Mouse (Mus musculus) gastrocnemius, adult 2 months (tissue): Measurements from ENCODE around the gene Fkbp2. TPM values are rescaled to one million over a fixed set of nuclear protein-coding genes. Genes with fewer than 3 reads are reported as not detected.

Experiments used
- DNase-seq: peaks from one replicate; pipeline ENCODE4 v3.0.0; 2022
- H3K27ac ChIP-seq: fragments of 200-600 bp; 2 replicates; pipeline ENCODE4 v1.8.1; 2022; ENCODE audit warnings: mild to moderate bottlenecking
- H3K4me3 ChIP-seq: fragments of 200-600 bp; 2 replicates; pipeline ENCODE4 v1.8.1; 2022; ENCODE audit warnings: mild to moderate bottlenecking, moderate library complexity
- CTCF ChIP-seq: fragments of 200-600 bp; IDR thresholded peaks from 2 replicates; pipeline ENCODE4 v1.8.1; 2022; ENCODE audit warnings: antibody characterized with exemption, mild to moderate bottlenecking, moderate library complexity
- intact Hi-C: fragments of 180-260 bp; cut with DNase I; formaldehyde crosslinking; loops from one replicate; pipeline ENCODE4 v1.15.1; 2025
- total RNA-seq, 2 experiments: library from RNA; stranded (reverse); gene quantifications; 2 replicates each; pipeline ENCODE4 v1.2.3; 2021

Fkbp2 gene
- total RNA-seq, 2 experiments from 2014 or later = 7.9 to 11.2 TPM

DNA sequence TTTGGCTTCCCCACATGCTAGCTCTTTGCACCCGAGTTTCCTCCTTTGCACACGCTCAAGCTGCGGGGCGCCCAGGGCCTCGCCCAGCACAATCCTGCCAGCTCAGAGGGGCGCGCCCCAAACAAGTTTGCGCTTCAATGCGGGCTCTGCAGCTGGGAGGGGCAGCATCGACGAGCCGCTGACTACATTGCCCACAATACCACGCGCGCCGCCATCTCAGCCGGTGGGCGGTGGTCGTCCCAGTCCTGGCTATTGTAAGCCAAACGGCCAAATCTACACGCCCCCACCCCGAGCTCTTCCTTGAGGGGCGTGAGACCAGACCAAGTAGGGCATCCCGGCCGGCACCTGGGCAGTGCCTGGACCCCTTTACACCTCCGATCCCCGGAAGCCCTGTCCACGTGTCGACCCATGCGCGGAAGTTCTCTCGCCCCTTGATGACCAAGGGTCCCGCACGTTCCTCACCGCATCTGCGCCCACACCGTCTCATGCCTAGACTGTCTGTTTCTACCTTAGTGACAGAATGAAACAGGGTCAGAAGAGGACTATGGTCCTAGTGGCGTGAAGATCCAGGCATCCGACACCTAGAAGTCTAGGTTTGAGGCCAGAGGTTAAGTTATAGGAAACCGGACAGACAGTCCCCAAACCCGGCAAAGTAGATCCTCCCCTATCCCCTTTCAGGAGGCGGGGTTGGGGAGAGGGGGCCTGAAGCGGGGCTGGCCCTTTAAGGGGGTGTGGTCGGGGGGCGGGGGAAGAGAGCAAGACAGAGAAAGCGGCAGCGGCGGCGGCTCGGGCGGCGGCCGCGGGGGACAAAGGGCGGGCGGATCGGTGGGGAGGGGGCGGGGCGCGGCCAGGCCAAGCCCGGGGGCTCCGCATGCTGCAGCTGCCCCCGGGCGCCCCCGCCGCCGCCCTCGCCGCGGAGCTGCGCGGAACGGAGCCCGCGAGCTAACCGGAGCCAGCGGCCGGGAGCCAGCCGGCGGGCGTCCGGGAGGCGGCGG lies 5.8 kb downstream of the Fkbp2 start, which contains the start of gene Ppp1r14b:
Gene Ppp1r14b, plus strand, starts transcription at position 758 of the 995 bp plus-strand sequence.
- peak; percentile 92 for DNase-seq
- intact Hi-C loops = no loop called here

GRCm38 (mm10) chr19:6973581-6974190 lies 6.6 kb downstream of the Fkbp2 start:
- Histone ChIP-seq H3K27ac (peak overlapping the region; percentile 100), H3K4me3 (peak overlapping the region; percentile 95)
- intact Hi-C loops = no loop called here
- DNase-seq = no peak
- no peak for TF ChIP-seq CTCF

More for the DNA sequence above, 5.8 kb downstream of the Fkbp2 start, which contains the start of gene Ppp1r14b:
- no peak for TF ChIP-seq CTCF
- Histone ChIP-seq H3K4me3 (peak within 1 kb of the TSS; percentile 95), H3K27ac (peak within 1 kb of the TSS; percentile 100)

- no peak for DNase-seq
- no peak for TF ChIP-seq CTCF
- intact Hi-C loops = no loop called here
- Histone ChIP-seq H3K4me3 (no peak overlapping the region), H3K27ac (no peak overlapping the region)
Measured at GRCm38 (mm10) chr19:6972247-6972917, 7.9 kb downstream of the Fkbp2 start.

GRCm38 (mm10) chr19:6971644-6972043 lies 8.7 kb downstream of the Fkbp2 start:
- DNase-seq = no peak
- H3K27ac ChIP-seq = 0 out of 2 replicates have a peak overlapping the region, but pooled peaks have one; percentile 31
- no peak for TF ChIP-seq CTCF
- no peak overlapping the region for H3K4me3 ChIP-seq
- intact Hi-C loops = no loop called here

- intact Hi-C loops = no loop called here
- Histone ChIP-seq H3K27ac (peak overlapping the region; percentile 13; the same call in 1 of the 2 replicates), H3K4me3 (no peak overlapping the region)
- no peak for DNase-seq
- no peak for TF ChIP-seq CTCF
Measured at GRCm38 (mm10) chr19:6970460-6971085, 9.7 kb downstream of the Fkbp2 start.

DNA sequence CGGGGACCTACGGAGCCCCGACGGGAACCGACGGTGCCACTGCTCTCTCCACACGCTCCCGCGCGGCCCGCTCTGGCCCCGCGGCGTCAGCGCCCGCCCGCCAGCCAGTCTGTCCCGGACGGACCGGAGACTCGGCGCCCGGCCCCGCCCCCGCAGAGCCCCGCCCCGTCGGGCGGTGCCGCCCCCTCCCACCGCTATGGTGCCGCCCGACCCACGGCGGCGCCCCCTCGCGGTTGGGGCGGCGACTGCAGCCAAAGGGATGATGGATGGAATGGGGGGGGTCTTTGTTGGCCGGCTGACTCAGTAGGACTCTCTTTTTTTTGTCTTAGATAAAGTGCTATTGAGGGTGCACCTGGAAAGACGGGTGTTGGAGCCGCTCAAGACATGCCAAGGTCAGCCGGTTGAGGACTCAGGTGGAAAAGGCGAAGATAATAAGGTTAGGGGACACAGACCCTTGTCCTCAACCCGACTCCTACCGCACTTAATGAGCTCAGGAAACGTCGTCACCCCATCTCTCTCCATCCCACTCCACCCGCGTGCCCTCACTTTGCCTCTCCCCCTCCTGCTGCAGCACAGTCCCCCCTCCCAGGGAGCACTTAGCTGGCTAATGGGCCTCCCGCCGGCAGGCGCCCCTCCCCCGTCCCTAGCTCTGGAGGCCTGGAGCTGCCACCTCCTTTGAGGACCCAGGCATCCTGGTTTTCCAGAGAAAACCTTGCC lies 10.5 kb downstream of the Fkbp2 start:
- peak overlapping the region; percentile 93 for H3K27ac ChIP-seq
- TF ChIP-seq CTCF = peak; percentile 88
- DNase-seq = peak; percentile 91
- peak overlapping the region; percentile 98 for H3K4me3 ChIP-seq
- intact Hi-C loops = loop anchor here (2.0 kb wide), 2 partner anchors 17 to 45 kb away; partner anchors contain the start of gene Catsperz

DNA sequence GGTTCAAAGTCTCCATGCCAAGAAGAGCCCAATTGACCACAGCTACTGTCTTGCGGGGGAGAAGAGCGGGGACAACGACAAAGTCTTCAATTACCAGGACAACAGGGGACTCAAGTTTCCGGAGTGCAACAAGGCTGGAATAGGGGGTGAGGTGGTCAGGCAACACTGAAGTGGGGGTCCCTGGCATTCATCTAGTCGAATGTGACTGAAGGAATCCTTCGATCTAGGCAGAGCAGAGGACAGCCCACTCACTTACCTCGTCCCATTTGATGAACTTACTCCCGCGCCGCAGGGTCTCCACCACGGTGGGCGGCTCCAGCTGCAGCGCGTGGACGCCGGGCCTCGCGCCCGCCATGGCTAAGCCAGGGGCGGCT lies 11.0 kb downstream of the Fkbp2 start:
- Histone ChIP-seq H3K27ac (peak overlapping the region; percentile 93), H3K4me3 (peak overlapping the region; percentile 98)
- intact Hi-C loops = loop anchor here (2.0 kb wide), 2 partner anchors 16 to 44 kb away; partner anchors contain the start of gene Catsperz
- DNase-seq = no peak
- TF ChIP-seq CTCF = no peak

- intact Hi-C loops = loop anchor here (2.0 kb wide), 2 partner anchors 16 to 44 kb away; partner anchors contain the start of gene Catsperz
- DNase-seq = no peak
- no peak for TF ChIP-seq CTCF
- H3K4me3 ChIP-seq = peak overlapping the region; percentile 98
- H3K27ac ChIP-seq = peak overlapping the region; percentile 93
Measured at GRCm38 (mm10) chr19:6968491-6969271, 11.6 kb downstream of the Fkbp2 start.

GRCm38 (mm10) chr19:6956461-6956860 lies 23.8 kb downstream of the Fkbp2 start:
- Histone ChIP-seq H3K4me3 (no peak overlapping the region), H3K27ac (no peak overlapping the region)
- no peak for TF ChIP-seq CTCF
- DNase-seq = no peak
- intact Hi-C loops = no loop called here

GRCm38 (mm10) chr19:6955424-6955823 lies 24.9 kb downstream of the Fkbp2 start:
- Histone ChIP-seq H3K4me3 (no peak overlapping the region), H3K27ac (no peak overlapping the region)
- peak; percentile 22 for DNase-seq
- intact Hi-C loops = no loop called here
- TF ChIP-seq CTCF = no peak

DNA sequence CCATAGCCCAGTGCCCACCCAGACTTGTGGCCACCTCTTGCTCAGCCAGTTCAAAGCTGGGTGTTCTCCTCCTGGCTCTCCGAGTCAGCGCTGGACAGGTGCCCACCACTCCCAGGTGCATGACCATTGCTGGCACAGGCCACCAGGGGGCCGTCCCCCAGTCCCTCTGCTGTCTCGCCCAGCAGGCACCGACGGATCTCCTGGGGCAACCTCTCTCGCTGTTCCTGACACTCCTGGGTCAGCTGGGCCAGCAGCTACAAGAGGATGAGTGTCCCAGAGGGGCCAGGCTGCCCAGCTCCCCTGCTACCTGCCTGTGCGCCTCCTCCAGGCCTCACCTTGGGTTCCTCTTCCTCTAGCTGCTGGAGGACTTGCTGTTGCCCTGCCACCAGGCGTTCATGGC lies 26.3 kb downstream of the Fkbp2 start:
- intact Hi-C loops = no loop called here
- H3K4me3 ChIP-seq = no peak overlapping the region
- TF ChIP-seq CTCF = peak; percentile 38
- peak; percentile 61 for DNase-seq
- peak overlapping the region; percentile 100 for H3K27ac ChIP-seq
